Mouse (Mus musculus) right cerebral cortex, adult 2 months (tissue): Measurements from ENCODE around the gene Prkar1b.

Experiments used
- DNase-seq, 2 experiments: peaks; one replicate each; pipeline ENCODE4 v3.0.0; 2021 to 2022; ENCODE audit warnings: low spot score in 2 of 2

Prkar1b gene

DNA sequence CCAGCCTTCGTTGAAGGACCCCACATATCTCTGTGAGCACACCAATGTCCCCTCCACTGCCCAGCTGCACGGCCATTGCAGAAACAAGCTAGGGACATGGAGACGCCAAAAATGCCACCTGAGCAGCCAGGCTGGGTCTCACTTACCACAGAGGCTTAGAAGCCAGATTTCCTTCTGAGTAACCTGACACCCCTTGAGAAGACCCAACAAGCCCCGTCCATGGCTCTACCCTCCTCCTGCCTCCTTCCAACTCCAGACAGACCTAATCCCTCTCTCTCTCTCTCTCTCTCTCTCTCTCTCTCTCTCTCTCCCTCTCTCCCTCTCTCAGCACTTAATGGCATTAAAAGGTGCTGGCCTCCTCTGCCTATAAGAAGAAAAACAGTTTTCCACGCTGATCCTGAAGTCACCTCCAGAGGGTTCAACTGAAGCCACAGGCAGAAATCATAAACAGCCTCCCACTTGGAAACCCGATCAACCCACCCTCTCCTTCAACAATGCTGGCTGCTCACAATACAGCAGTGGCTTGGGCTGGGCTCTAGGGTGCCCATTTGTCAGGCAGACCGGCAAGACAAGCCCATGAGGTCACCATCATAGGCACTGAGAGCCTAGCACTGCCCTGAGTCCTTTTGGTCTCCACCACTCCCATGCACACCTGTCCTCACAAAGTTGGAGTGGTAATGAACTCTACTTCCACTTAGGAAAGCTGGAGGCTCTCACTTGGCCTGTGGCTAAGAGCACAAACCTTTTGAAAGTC, 82.8 kb downstream of the Prkar1b start:
- DNase-seq = no peak

DNA sequence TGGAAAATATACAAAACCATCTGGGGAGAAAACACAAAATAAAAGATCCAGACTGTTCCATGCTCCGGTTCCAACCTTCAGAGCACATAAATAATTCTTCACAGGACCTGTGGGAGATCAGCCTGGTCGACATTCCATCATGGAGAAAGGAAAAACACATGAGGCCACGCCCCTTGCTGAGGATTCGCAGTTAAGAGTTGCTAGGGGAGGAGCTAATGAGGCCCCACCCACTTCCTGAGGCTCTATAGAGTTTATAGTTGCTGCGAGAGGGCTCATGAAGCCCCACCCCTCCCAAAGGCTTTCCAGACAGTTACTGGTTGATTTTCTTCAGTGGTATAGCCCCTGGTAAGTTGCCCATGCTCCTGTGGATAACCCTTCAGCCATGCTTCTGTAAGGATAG, 85.2 kb downstream of the Prkar1b start:
- no peak for DNase-seq

DNA sequence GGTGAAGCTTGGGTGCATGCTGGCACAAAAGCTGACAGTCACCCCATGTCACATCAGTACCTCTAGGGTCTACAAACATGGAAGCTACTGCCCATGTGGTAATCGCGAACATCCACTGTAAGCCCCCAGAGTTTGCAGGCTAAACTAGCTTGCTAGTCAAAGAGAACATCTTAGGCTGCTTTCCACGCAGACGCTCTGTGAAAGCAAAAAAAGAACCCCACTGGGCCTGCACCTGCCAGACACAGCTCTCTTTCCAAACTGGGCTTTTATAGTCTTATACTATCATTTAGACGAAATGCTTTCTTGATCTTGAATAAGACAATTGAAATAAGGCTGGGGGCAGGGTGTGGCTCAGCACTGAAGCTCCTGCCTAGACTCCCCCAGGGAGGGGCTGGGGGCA, 88.1 kb downstream of the Prkar1b start:
- DNase-seq = no peak

- no peak for DNase-seq
Observed at GRCm38 (mm10) chr5:139060460-139061051, 89.2 kb downstream of the Prkar1b start.

DNA sequence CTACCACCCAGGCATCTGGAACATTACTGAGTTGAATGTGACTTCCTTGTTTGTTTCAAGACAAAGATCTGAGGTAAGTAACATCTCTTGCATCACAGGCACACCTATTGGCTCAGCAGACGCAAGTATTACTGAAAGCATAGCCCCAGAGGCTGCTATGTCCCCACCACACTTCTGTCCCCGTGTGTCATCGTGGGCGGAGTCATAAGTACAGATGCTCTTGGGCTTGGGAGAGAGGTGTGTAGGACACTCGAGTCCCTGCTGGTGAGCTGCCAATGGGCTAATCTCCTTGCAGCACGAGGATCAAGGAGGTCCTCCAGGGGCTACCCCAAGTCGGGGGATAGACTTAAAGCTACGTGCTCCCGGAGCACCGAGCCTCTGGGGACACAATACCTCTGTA, 96.6 kb downstream of the Prkar1b start:
- DNase-seq = no peak

DNA sequence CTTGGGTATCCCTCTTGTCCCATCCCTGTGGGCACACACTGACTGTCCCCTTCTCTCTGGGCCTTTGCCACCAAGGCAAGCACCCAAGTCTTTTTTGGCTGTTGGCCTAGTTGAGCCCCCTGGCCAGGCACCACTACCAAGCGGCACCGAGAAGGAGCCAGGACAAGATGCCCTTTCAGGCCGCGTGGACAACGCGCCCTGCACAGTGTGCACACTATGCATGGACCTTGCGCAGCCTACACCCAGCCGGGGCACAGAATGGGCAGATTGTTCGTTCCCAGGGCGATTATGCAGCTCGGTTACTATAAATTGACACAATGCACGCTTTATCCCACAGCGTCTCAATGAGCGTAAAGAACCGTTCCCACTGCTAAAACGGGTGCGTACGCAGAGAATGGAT, 98.5 kb downstream of the Prkar1b start:
- DNase-seq = peak; percentile 46 to 48

GRCm38 (mm10) chr5:139049367-139049766, 100.4 kb downstream of the Prkar1b start:
- DNase-seq = peak in 1 of 2 experiments; percentile 40

DNA sequence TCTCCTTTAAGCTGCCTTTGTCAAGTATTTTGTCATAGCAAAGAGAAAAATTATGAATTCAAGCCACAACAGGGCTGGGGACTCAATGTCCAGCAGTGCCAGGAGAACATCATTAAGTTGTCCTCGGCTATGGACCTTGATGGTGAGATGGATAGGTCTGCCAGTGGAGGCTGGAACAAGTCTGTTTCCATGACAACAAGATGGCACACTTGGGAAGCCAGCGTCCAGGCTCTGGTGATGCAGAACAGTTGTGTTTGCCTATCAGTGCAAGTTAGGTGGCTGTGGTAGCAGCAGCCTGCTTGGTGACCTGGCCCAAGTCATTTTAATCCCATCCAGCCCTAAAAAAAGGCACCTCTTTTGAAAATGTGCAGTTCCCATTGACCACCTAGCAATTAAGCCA, 102.6 kb downstream of the Prkar1b start:
- DNase-seq = no peak

GRCm38 (mm10) chr5:139046636-139047035, 103.2 kb downstream of the Prkar1b start:
- no peak for DNase-seq

DNA sequence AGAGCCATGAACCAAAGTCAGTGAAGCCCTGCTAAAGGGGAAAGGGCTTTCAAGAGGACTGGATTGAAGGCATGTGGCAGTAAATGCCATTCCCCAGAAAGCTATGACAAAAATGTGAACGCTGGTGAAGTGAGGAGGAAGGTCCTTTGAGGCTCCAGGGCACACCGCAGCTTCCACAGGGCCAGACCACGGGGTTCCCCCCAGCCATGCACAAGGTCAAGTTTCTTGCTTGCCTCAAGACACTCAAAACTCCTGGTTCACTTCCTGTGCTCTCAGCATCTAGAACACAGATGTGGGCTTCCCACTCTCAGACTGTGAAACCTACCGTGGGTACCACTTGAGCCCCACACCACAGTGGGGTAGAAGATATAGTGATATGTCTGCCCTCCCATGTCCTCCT, 106.3 kb downstream of the Prkar1b start:
- DNase-seq = no peak

DNA sequence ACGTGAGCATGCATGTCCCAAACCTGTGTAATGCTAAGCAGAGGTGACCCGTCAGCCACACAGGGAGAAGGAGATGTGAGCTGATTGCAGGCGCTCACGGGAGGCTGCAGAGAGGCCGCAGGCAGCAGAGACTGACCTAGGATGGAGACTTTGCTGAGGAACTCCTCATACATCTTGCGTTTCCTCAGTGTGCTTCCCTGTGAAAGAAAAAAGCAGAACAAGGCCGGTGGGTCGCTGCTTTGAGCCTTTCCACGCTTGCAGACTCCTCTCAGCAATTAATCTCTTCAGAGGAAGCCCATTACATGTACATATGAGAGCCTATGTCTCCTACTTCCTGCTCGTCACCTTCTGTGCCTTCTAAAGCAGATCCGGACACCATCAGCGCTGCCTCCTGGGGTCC, 107.5 kb downstream of the Prkar1b start:
- no peak for DNase-seq

DNA sequence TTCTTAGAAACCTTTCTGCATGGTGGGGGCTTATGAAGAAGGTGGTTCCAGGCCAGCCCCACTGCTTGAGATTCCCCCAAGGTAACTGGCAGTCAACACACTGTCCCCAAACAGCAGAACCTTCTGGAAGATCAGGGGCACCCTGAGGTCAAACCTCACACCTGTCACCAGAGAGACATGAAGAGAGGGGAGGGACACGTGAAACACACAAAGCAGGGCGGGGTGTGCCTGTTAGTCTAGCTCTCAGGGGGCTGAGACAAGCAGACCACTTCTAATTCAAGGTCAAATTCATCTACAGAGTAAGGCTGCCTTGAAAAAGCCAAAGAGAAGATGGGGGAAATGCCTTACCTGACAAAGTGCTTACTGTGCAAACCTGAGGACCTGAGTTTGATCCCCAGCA, 114.6 kb downstream of the Prkar1b start:
- DNase-seq = no peak

DNA sequence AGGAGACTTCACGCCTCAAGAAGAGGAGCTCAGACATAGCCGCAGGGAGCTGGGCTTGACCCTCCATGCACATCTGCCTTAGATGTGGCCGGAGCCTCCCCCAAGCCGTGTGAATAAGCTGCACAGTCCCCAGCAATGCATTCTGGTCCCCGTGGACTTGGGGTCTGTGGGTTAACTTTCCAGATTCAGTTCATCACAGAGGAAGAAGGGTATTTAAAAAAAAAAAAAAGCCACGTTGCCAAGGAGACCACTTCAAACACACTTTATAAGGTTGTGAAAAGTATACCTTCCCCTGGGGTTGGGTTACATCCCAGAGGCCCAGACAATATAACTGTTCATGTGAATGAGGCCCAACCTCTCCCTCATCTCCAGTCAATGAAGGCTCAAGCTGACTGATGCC, 115.1 kb downstream of the Prkar1b start:
- no peak for DNase-seq

DNA sequence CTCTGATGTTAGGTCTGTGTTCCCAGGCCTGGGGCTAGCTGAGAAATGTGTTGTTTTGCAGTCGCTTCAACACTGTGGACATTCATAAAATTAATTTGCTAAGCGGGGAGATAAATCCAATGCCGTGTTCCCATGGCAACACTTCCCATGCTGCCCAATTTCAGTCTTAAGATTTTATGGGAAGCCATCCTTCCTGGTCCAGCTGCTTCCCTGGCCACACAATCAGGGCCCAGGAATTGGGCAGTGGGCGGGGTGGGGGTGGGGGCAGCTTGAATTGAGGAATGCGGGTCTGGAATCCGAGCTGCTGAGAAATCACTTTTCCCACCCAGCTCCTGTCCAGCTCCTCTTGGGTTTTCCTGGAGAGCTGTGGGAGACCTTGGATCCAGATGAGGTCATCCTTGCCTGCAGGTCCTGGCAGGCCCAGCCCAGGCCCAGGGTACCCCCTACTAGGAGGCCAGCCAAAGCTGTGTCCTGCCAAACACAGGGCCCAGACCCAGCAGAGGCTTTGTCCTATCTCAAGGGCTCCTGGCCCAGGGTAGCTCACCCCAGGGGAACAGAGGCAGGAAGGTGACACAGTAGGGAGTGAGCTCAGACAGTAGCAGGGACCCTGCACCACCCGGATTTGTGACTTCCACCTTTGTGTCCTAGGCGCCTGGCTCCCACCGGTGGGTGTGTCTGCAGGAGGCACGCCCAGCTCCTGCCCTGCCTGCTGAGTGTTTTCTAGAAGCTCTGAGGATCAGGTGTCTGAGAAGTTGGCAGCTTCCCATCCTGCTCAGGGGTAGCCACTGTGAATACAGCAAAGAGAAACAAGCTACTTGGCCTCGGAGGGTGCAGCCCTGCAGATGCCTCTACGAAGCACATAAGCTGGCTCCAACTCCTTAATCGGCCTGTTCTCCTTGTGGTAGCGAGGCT, 116.1 kb downstream of the Prkar1b start:
- DNase-seq = no peak

DNA sequence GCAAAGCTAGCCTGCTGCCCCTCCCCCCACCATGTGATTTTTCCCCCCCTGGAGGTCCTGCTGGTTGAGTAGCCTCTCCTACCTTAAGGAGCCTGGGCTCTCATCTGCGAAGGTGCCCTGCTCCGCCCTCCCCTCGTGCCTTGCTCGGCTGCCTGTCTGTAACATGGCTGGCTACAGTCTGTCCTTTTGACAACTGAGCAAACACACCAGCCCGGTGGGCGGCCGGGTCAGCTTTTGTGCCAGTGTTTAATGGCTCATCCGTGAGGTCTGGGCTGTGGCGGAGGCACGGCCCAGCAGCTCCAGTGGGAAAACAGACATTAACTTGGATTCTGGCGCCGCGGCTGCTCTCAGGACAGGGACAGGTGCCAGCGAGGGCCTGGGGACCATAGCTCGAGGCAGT, 122.2 kb downstream of the Prkar1b start:
- no peak for DNase-seq

- no peak for DNase-seq
Observed at GRCm38 (mm10) chr5:139024351-139025105, 125.3 kb downstream of the Prkar1b start.

GRCm38 (mm10) chr5:139020595-139020994, 129.2 kb downstream of the Prkar1b start:
- DNase-seq = no peak

DNA sequence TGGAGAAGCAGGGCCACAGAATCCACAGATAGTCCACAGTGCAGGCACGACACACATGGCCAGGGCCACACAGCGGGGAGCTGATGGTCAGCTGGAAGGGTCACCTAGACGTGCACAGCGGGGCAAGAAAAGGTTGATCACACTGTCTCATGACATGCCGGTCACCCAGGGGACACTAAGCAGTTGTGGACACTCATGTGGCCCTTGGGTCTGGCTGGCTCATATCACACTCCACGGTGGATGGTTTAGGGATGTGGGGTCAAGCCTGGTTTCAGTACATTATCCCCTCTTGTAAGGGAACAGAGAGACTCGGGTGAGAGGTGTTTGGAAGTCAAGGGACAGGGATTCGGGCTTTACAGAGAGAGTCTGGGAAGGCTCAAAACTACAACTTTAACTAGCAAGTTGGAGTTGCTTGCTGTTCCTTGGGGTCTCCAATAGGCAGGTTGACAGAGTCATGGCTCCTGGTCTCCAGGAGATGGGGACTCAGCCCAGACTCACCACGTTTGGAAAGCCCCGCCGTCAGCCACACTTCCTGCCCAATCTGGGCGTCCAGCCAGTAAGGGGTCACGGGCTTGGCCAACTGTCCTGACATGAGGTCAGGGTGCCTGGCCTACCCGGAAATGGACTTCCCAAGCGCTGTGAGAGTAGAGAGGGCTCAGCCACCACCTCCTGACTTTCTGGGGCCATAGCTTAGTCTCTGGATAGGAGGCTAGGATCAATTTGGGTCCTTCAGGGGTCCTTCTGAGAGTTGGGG, 132.3 kb downstream of the Prkar1b start:
- no peak for DNase-seq

DNA sequence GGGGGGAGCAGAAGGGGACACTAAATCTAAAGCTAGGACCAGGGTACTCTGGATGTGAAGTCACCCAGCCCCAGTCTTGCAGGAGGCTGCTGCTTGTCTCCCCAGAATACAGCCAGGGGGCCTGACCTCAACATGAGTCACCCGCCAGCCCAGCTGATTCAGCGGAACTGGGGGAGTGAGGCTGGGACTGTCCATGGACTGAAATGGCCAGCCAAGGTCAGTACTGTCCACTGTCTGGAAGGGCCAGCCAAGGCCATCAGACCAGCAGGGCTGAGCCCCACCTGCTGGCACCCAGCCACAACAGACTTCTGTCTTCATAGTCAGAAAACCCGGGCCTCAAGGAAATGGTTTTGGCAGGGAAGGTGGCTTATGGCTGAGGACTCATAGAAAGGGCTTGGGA, 134.7 kb downstream of the Prkar1b start:
- DNase-seq = no peak

DNA sequence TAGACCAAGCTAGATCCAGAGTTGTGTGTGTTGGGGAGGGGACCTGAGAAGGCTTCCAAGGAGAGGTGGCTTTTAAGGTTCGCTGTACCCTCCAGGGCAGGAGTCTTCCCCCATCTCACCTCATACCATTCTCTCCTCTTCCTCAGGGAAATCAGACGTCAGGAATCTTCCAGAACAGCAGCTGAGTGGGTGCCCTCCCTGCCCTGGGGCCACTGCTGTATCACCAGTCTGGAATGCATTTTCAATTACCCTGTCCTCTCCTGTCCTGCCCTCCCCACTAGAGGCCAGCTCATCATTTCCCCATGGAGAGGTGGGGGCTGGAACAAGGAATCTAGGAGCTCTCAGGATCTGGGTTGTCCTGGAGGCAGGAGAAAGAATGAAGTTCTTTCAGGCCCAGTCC, 139.2 kb downstream of the Prkar1b start:
- DNase-seq = no peak

DNA sequence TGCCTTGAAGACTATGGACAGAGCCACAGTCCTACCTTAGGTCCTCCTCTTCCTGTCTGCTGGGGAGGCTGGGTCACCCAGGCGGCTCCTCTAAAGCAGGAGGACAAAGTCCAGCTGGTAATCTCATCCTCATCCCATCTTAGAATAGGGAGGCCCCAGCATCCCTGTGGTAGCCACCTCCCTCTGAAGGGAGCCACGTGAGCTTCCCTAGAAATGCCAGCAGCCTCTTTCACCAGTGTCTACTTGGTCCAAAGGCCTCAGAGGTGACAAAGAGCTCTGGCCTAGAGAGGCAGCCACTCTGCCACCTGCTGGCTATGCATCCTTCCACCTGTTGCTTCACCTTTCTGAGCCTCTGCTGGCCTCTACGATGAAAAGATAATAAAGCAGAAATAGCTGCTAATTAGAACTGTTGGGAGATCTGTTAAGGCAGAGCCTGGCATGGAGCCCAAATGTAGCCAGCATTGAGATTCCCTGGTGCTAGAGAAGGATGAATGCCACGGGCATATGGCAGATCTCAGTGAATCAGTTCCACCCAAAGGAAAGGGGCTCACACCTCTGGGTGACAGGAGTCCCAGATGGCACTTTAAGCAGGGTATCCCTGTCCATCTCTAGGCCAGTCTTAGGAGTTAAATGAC, 142.5 kb downstream of the Prkar1b start:
- DNase-seq = no peak
